Mouse (Mus musculus) MEL (cell line): Measurements from ENCODE around the gene Dpep1.

Experiments used
- CHD1 ChIP-seq: IDR thresholded peaks from 2 replicates; pipeline ENCODE4 v1.6.1; 2012; ENCODE audit warnings: low read depth, mild to moderate bottlenecking, inconsistent platforms, low read length, improper control_type of control experiment
- CTCF ChIP-seq, 3 experiments: IDR thresholded peaks in 2 of 3; conservative IDR thresholded peaks in 1 of 3; 2 replicates each; pipeline ENCODE4 v1.5.1; 2011 to 2012; ENCODE audit warnings: low read length in 3 of 3, low read depth in 2 of 3, mild to moderate bottlenecking in 2 of 3, improper control_type of control experiment in 1 of 3, inconsistent platforms in 1 of 3, mixed read lengths in 1 of 3, moderate library complexity in 1 of 3; ENCODE audit not compliant: control insufficient read depth in 1 of 3, insufficient read depth in 1 of 3, poor library complexity in 1 of 3, severe bottlenecking in 1 of 3
- GABPA ChIP-seq: IDR thresholded peaks from 2 replicates; pipeline ENCODE4 v1.6.1; 2012; ENCODE audit warnings: low read depth, mild to moderate bottlenecking, inconsistent platforms, low read length, improper control_type of control experiment, moderate library complexity
- GATA1 ChIP-seq: IDR thresholded peaks from 2 replicates; pipeline ENCODE4 v1.6.1; 2011; ENCODE audit warnings: low read depth, low read length, improper control_type of control experiment
- POLR2A ChIP-seq, 2 experiments: IDR thresholded peaks; 2 replicates each; pipeline ENCODE4 v1.6.1; 2011 to 2012; ENCODE audit warnings: low read length in 2 of 2, mild to moderate bottlenecking in 2 of 2, control low read depth in 1 of 2, improper control_type of control experiment in 1 of 2, low read depth in 1 of 2, moderate library complexity in 1 of 2; ENCODE audit not compliant: control insufficient read depth in 1 of 2, insufficient read depth in 1 of 2, poor library complexity in 1 of 2
- UBTF ChIP-seq: IDR thresholded peaks from 2 replicates; pipeline ENCODE4 v1.6.1; 2012; ENCODE audit warnings: low read depth, mild to moderate bottlenecking, inconsistent platforms, low read length, improper control_type of control experiment, moderate library complexity, borderline replicate concordance; ENCODE audit not compliant: insufficient read depth
- ZNF384 ChIP-seq: IDR thresholded peaks from 2 replicates; pipeline ENCODE4 v1.6.1; 2012; ENCODE audit warnings: low read depth, mild to moderate bottlenecking, inconsistent platforms, low read length, improper control_type of control experiment

GRCm38 (mm10) chr8:123203571-123203970, 17.5 kb downstream of the Dpep1 start:
- TF ChIP-seq CHD1 (no peak), CTCF (IDR thresholded peaks at IDR 0.05 in 2 of 3, conservative IDR thresholded peaks at IDR 0.05 in 1 of 3; ENCODE audit: control insufficient read depth in 1 of 3, insufficient read depth in 1 of 3, low read depth in 2 of 3, low read length in 3 of 3, poor library complexity in 1 of 3, severe bottlenecking in 1 of 3) (no peak), UBTF (no peak), POLR2A (IDR thresholded peaks at IDR 0.05; ENCODE audit: control insufficient read depth in 1 of 2, insufficient read depth in 1 of 2, low read depth in 1 of 2, low read length in 2 of 2, poor library complexity in 1 of 2) (no peak), GATA1 (no peak), GABPA (no peak), ZNF384 (no peak)
